Mouse (Mus musculus) telencephalon, adult 2 months (tissue): ENCODE measurements around the gene Pim1.
"Not testable (repeated sequence)": the region's sequence is repeated elsewhere in the genome, so short reads cannot be mapped to it uniquely, and the experiment has no call there.

Experiments used
- DNase-seq: peaks from one replicate; pipeline ENCODE4 v3.0.0-alpha.2; 2011; ENCODE audit warnings: low read depth, low spot score

Gene Pim1

GRCm38 (mm10) chr17:29493461-29493980, 3.0 kb downstream of the Pim1 start:
- DNase-seq, result no peak

GRCm38 (mm10) chr17:29494062-29494731, 3.6 kb downstream of the Pim1 start:
- no peak for DNase-seq

- DNase-seq, result no peak
Measured at GRCm38 (mm10) chr17:29494732-29495076, 4.2 kb downstream of the Pim1 start.

GRCm38 (mm10) chr17:29496211-29497070, 5.9 kb downstream of the Pim1 start:
- no peak for DNase-seq

GRCm38 (mm10) chr17:29497071-29497354, 6.5 kb downstream of the Pim1 start:
- no peak for DNase-seq

- not testable (repeated sequence) for DNase-seq
Measured at GRCm38 (mm10) chr17:29497481-29497880, 6.9 kb downstream of the Pim1 start.

- no peak for DNase-seq
Measured at GRCm38 (mm10) chr17:29498028-29498427, 7.5 kb downstream of the Pim1 start.

GRCm38 (mm10) chr17:29498952-29499351, 8.4 kb downstream of the Pim1 start:
- not testable (repeated sequence) for DNase-seq

- no peak for DNase-seq
Measured at GRCm38 (mm10) chr17:29499511-29499910, 9.0 kb downstream of the Pim1 start.

- no peak for DNase-seq
Measured at GRCm38 (mm10) chr17:29500243-29500740, 9.7 kb downstream of the Pim1 start.

- no peak for DNase-seq
Measured at GRCm38 (mm10) chr17:29500802-29501469, 10.4 kb downstream of the Pim1 start.

- no peak for DNase-seq
Measured at GRCm38 (mm10) chr17:29502005-29502668, 11.6 kb downstream of the Pim1 start.

- DNase-seq, result no peak
Measured at GRCm38 (mm10) chr17:29502669-29503665, 12.4 kb downstream of the Pim1 start.

GRCm38 (mm10) chr17:29503700-29504099, 13.1 kb downstream of the Pim1 start:
- no peak for DNase-seq

GRCm38 (mm10) chr17:29508927-29509608, 18.5 kb downstream of the Pim1 start:
- no peak for DNase-seq

- no peak for DNase-seq
Measured at GRCm38 (mm10) chr17:29510691-29511090, 20.1 kb downstream of the Pim1 start.

- no peak for DNase-seq
Measured at GRCm38 (mm10) chr17:29513044-29513730, 22.6 kb downstream of the Pim1 start.

- DNase-seq, result peak; percentile 62
Measured at GRCm38 (mm10) chr17:29514435-29514834, 23.9 kb downstream of the Pim1 start.

GRCm38 (mm10) chr17:29518665-29519064, 28.1 kb downstream of the Pim1 start:
- not testable (repeated sequence) for DNase-seq
